Mouse (Mus musculus): Measurements from ENCODE around the gene Rbbp4. TPM values are rescaled to one million over a fixed set of nuclear protein-coding genes. Genes with fewer than 3 reads are reported as not detected.

Rbbp4 gene
- polyA plus RNA-seq, 1 experiment from 2014 or later: 483 TPM

- H3K27me3 ChIP-seq (ENCODE audit: control insufficient read depth, insufficient read depth, low read length): no peaks in the 10 kb centered on the region
- ATAC-seq (ENCODE audit: insufficient read depth, low FRiP score, low TSS enrichment): no peak
- 96% methylated on average over 5 of the region's 5 CpGs for WGBS
- DNase-seq (ENCODE audit: low spot score): no peak
- H3K4me3 ChIP-seq (ENCODE audit: low read depth, low read length): no peak overlapping the region
- H3K4me1 ChIP-seq (ENCODE audit: control insufficient read depth, insufficient read depth, low read length): no peaks in the 10 kb centered on the region
- H3K27ac ChIP-seq (ENCODE audit: low read depth, low read length): no peak overlapping the region
- no peak overlapping the region for H3K4me2 ChIP-seq (ENCODE audit: low read depth)
- no peaks in the 10 kb centered on the region for H3K9me3 ChIP-seq (ENCODE audit: control insufficient read depth, low read length)
- H3K9ac ChIP-seq (ENCODE audit: low read length): no peak overlapping the region
- H3K36me3 ChIP-seq (ENCODE audit: control insufficient read depth, insufficient read depth, low read length): peaks cover 18% of the 10 kb centered on the region
These were observed 13.1 kb downstream of the Rbbp4 start for GRCm38 (mm10) chr4:129322042-129322441.

- no peaks in the 10 kb centered on the region for H3K9me3 ChIP-seq (ENCODE audit: control insufficient read depth, low read length)
- no peaks in the 10 kb centered on the region for H3K27me3 ChIP-seq (ENCODE audit: control insufficient read depth, insufficient read depth, low read length)
- 93% methylated on average over 1 of the region's 1 CpGs for WGBS
- H3K36me3 ChIP-seq (ENCODE audit: control insufficient read depth, insufficient read depth, low read length): peaks cover 19% of the 10 kb centered on the region
- no peak overlapping the region for H3K9ac ChIP-seq (ENCODE audit: low read length)
- no peak overlapping the region for H3K4me3 ChIP-seq (ENCODE audit: low read depth, low read length)
- DNase-seq (ENCODE audit: low spot score): no peak
- H3K4me2 ChIP-seq (ENCODE audit: low read depth): no peak overlapping the region
- H3K4me1 ChIP-seq (ENCODE audit: control insufficient read depth, insufficient read depth, low read length): no peaks in the 10 kb centered on the region
- ATAC-seq (ENCODE audit: insufficient read depth, low FRiP score, low TSS enrichment): no peak
- H3K27ac ChIP-seq (ENCODE audit: low read depth, low read length): no peak overlapping the region
These were observed 14.3 kb downstream of the Rbbp4 start for GRCm38 (mm10) chr4:129320876-129321275.

GRCm38 (mm10) chr4:129313886-129314285 is 21.3 kb downstream of the Rbbp4 start:
- 92% methylated on average over 3 of the region's 3 CpGs for WGBS

GRCm38 (mm10) chr4:129307936-129308335 is 27.2 kb downstream of the Rbbp4 start:
- H3K27me3 ChIP-seq (ENCODE audit: control insufficient read depth, insufficient read depth, low read length): no peaks in the 10 kb centered on the region
- no peak overlapping the region for H3K27ac ChIP-seq (ENCODE audit: low read depth, low read length)
- H3K9me3 ChIP-seq (ENCODE audit: control insufficient read depth, low read length): no peaks in the 10 kb centered on the region
- peaks cover 14% of the 10 kb centered on the region for H3K36me3 ChIP-seq (ENCODE audit: control insufficient read depth, insufficient read depth, low read length)
- 89% methylated on average over 1 of the region's 1 CpGs for WGBS
- no peak overlapping the region for H3K4me3 ChIP-seq (ENCODE audit: low read depth, low read length)
- no peaks in the 10 kb centered on the region for H3K4me1 ChIP-seq (ENCODE audit: control insufficient read depth, insufficient read depth, low read length)
- DNase-seq (ENCODE audit: low spot score) (no peak), ATAC-seq (ENCODE audit: insufficient read depth, low FRiP score, low TSS enrichment) (no peak)
- no peak overlapping the region for H3K9ac ChIP-seq (ENCODE audit: low read length)
- H3K4me2 ChIP-seq (ENCODE audit: low read depth): no peak overlapping the region

More at GRCm38 (mm10) chr4:129313886-129314285, 21.3 kb downstream of the Rbbp4 start:
- no peaks in the 10 kb centered on the region for H3K4me1 ChIP-seq (ENCODE audit: control insufficient read depth, insufficient read depth, low read length)
- no peak for ATAC-seq (ENCODE audit: insufficient read depth, low FRiP score, low TSS enrichment)
- H3K27ac ChIP-seq (ENCODE audit: low read depth, low read length): no peak overlapping the region
- no peaks in the 10 kb centered on the region for H3K27me3 ChIP-seq (ENCODE audit: control insufficient read depth, insufficient read depth, low read length)
- H3K9me3 ChIP-seq (ENCODE audit: control insufficient read depth, low read length): no peaks in the 10 kb centered on the region
- H3K4me3 ChIP-seq (ENCODE audit: low read depth, low read length): no peak overlapping the region
- no peak overlapping the region for H3K4me2 ChIP-seq (ENCODE audit: low read depth)
- no peak for DNase-seq (ENCODE audit: low spot score)
- no peak overlapping the region for H3K9ac ChIP-seq (ENCODE audit: low read length)
- H3K36me3 ChIP-seq (ENCODE audit: control insufficient read depth, insufficient read depth, low read length): peaks cover 31% of the 10 kb centered on the region

GRCm38 (mm10) chr4:129304306-129304705 is 30.9 kb downstream of the Rbbp4 start:
- H3K4me3 ChIP-seq (ENCODE audit: low read depth, low read length): no peak overlapping the region
- H3K27me3 ChIP-seq (ENCODE audit: control insufficient read depth, insufficient read depth, low read length): no peaks in the 10 kb centered on the region
- peaks cover 9% of the 10 kb centered on the region for H3K36me3 ChIP-seq (ENCODE audit: control insufficient read depth, insufficient read depth, low read length)
- H3K4me1 ChIP-seq (ENCODE audit: control insufficient read depth, insufficient read depth, low read length): no peaks in the 10 kb centered on the region
- H3K27ac ChIP-seq (ENCODE audit: low read depth, low read length): no peak overlapping the region
- no peak overlapping the region for H3K9ac ChIP-seq (ENCODE audit: low read length)
- ATAC-seq (ENCODE audit: insufficient read depth, low FRiP score, low TSS enrichment): no peak
- H3K9me3 ChIP-seq (ENCODE audit: control insufficient read depth, low read length): no peaks in the 10 kb centered on the region
- no peak overlapping the region for H3K4me2 ChIP-seq (ENCODE audit: low read depth)
- 80% methylated on average over 1 of the region's 1 CpGs for WGBS
- no peak for DNase-seq (ENCODE audit: low spot score)

GRCm38 (mm10) chr4:129303816-129304215 is 31.4 kb downstream of the Rbbp4 start:
- no peak overlapping the region for H3K9ac ChIP-seq (ENCODE audit: low read length)
- no peak for DNase-seq (ENCODE audit: low spot score)
- H3K27me3 ChIP-seq (ENCODE audit: control insufficient read depth, insufficient read depth, low read length): no peaks in the 10 kb centered on the region
- no peak overlapping the region for H3K4me3 ChIP-seq (ENCODE audit: low read depth, low read length)
- H3K27ac ChIP-seq (ENCODE audit: low read depth, low read length): no peak overlapping the region
- H3K9me3 ChIP-seq (ENCODE audit: control insufficient read depth, low read length): no peaks in the 10 kb centered on the region
- no peaks in the 10 kb centered on the region for H3K4me1 ChIP-seq (ENCODE audit: control insufficient read depth, insufficient read depth, low read length)
- ATAC-seq (ENCODE audit: insufficient read depth, low FRiP score, low TSS enrichment): no peak
- H3K4me2 ChIP-seq (ENCODE audit: low read depth): no peak overlapping the region
- peaks cover 9% of the 10 kb centered on the region for H3K36me3 ChIP-seq (ENCODE audit: control insufficient read depth, insufficient read depth, low read length)
- WGBS: 85% methylated on average over 9 of the region's 9 CpGs

- Histone ChIP-seq H3K4me2 (ENCODE audit: low read depth) (no peak overlapping the region), H3K36me3 (ENCODE audit: control insufficient read depth, insufficient read depth, low read length) (peaks cover 7% of the 10 kb centered on the region), H3K4me1 (ENCODE audit: control insufficient read depth, insufficient read depth, low read length) (no peaks in the 10 kb centered on the region), H3K9me3 (ENCODE audit: control insufficient read depth, low read length) (no peaks in the 10 kb centered on the region), H3K27ac (ENCODE audit: low read depth, low read length) (no peak overlapping the region), H3K9ac (ENCODE audit: low read length) (no peak overlapping the region), H3K4me3 (ENCODE audit: low read depth, low read length) (no peak overlapping the region), H3K27me3 (ENCODE audit: control insufficient read depth, insufficient read depth, low read length) (no peaks in the 10 kb centered on the region)
- ATAC-seq (ENCODE audit: insufficient read depth, low FRiP score, low TSS enrichment) (no peak), DNase-seq (ENCODE audit: low spot score) (peak; percentile 21)
- 81% methylated on average over 5 of the region's 5 CpGs for WGBS
These were observed 31.8 kb downstream of the Rbbp4 start for GRCm38 (mm10) chr4:129303401-129303800.

- no peaks in the 10 kb centered on the region for H3K36me3 ChIP-seq (ENCODE audit: control insufficient read depth, insufficient read depth, low read length)
- no peak overlapping the region for H3K4me2 ChIP-seq (ENCODE audit: low read depth)
- WGBS: 64% methylated on average over 10 of the region's 10 CpGs
- no peaks in the 10 kb centered on the region for H3K4me1 ChIP-seq (ENCODE audit: control insufficient read depth, insufficient read depth, low read length)
- H3K4me3 ChIP-seq (ENCODE audit: low read depth, low read length): no peak overlapping the region
- no peak overlapping the region for H3K9ac ChIP-seq (ENCODE audit: low read length)
- no peak for ATAC-seq (ENCODE audit: insufficient read depth, low FRiP score, low TSS enrichment)
- no peak overlapping the region for H3K27ac ChIP-seq (ENCODE audit: low read depth, low read length)
- no peaks in the 10 kb centered on the region for H3K9me3 ChIP-seq (ENCODE audit: control insufficient read depth, low read length)
- no peak for DNase-seq (ENCODE audit: low spot score)
- no peaks in the 10 kb centered on the region for H3K27me3 ChIP-seq (ENCODE audit: control insufficient read depth, insufficient read depth, low read length)
These were observed 36.0 kb downstream of the Rbbp4 start for GRCm38 (mm10) chr4:129299121-129299520.

- no peak overlapping the region for H3K4me2 ChIP-seq (ENCODE audit: low read depth)
- DNase-seq (ENCODE audit: low spot score) (no peak), ATAC-seq (ENCODE audit: insufficient read depth, low FRiP score, low TSS enrichment) (no peak)
- H3K36me3 ChIP-seq (ENCODE audit: control insufficient read depth, insufficient read depth, low read length): no peaks in the 10 kb centered on the region
- no peaks in the 10 kb centered on the region for H3K9me3 ChIP-seq (ENCODE audit: control insufficient read depth, low read length)
- H3K4me3 ChIP-seq (ENCODE audit: low read depth, low read length): no peak overlapping the region
- no peaks in the 10 kb centered on the region for H3K4me1 ChIP-seq (ENCODE audit: control insufficient read depth, insufficient read depth, low read length)
- H3K27me3 ChIP-seq (ENCODE audit: control insufficient read depth, insufficient read depth, low read length): no peaks in the 10 kb centered on the region
- 89% methylated on average over 4 of the region's 4 CpGs for WGBS
- no peak overlapping the region for H3K9ac ChIP-seq (ENCODE audit: low read length)
- no peak overlapping the region for H3K27ac ChIP-seq (ENCODE audit: low read depth, low read length)
These were observed 37.4 kb downstream of the Rbbp4 start for GRCm38 (mm10) chr4:129297724-129298123.
